Mouse (Mus musculus) midbrain, postnatal 0 days (tissue): ENCODE measurements around the gene Lmod1. TPM values are rescaled to one million over a fixed set of nuclear protein-coding genes. Genes with fewer than 3 reads are reported as not detected.

ENCODE experiments used
- ATAC-seq: fragments of 200-750 bp; cut with Nextera tagmentation; 2 replicates; pipeline ENCODE4 v1.8.0; 2017; ENCODE audit warnings: moderate number of reproducible peaks, mild to moderate bottlenecking, moderate TSS enrichment, moderate library complexity; ENCODE audit not compliant: low FRiP score
- DNase-seq: peaks from one replicate; pipeline ENCODE4 v3.0.0-alpha.2; 2015; ENCODE audit warnings: low spot score
- H3K27ac ChIP-seq: fragments of 300-500 bp; sonication (generic); 2 replicates; pipeline ENCODE4 v1.5.1; 2014; ENCODE audit warnings: low read depth, mild to moderate bottlenecking, low read length, mixed read lengths
- H3K27me3 ChIP-seq: fragments of 300-500 bp; sonication (generic); 2 replicates; pipeline ENCODE4 v1.6.1; 2014; ENCODE audit warnings: low read length, control low read depth, mixed read lengths; ENCODE audit not compliant: insufficient read depth
- H3K36me3 ChIP-seq: fragments of 300-500 bp; sonication (generic); 2 replicates; pipeline ENCODE4 v1.6.1; 2014; ENCODE audit warnings: low read length, control low read depth, mixed read lengths; ENCODE audit not compliant: insufficient read depth
- H3K4me1 ChIP-seq: fragments of 300-500 bp; sonication (generic); 2 replicates; pipeline ENCODE4 v1.6.1; 2014; ENCODE audit warnings: mild to moderate bottlenecking, control low read depth, antibody characterized with exemption, low read length, mixed read lengths; ENCODE audit not compliant: insufficient read depth
- H3K4me2 ChIP-seq: fragments of 300-500 bp; sonication (generic); 2 replicates; pipeline ENCODE4 v1.6.1; 2014; ENCODE audit warnings: low read depth, mild to moderate bottlenecking, low read length, mixed read lengths; ENCODE audit not compliant: poor library complexity, severe bottlenecking
- H3K4me3 ChIP-seq: fragments of 300-500 bp; sonication (generic); 2 replicates; pipeline ENCODE4 v1.5.1; 2014; ENCODE audit warnings: low read depth, mild to moderate bottlenecking, low read length, moderate library complexity
- H3K9ac ChIP-seq: fragments of 300-500 bp; sonication (generic); replicated peaks from 2 replicates; pipeline ENCODE4 v1.6.1; 2014; ENCODE audit warnings: mild to moderate bottlenecking, low read length, moderate library complexity, mixed read lengths; ENCODE audit not compliant: poor library complexity, severe bottlenecking
- H3K9me3 ChIP-seq: fragments of 300-500 bp; sonication (generic); 2 replicates; pipeline ENCODE4 v1.6.1; 2016; ENCODE audit warnings: low read length, control low read depth
- CTCF ChIP-seq: IDR thresholded peaks from 2 replicates; pipeline ENCODE4 v1.5.1; 2016; ENCODE audit warnings: antibody characterized with exemption, mild to moderate bottlenecking
- WGBS: fragments of 180-500 bp; shearing (Covaris S2); extraction: QIAGEN DNeasy Blood & Tissue Kit; methylation state at CpG from one replicate; pipeline ENCODE4 v1.1.7; 2014; 5-methylcytosine and 5-hydroxymethylcytosine counted together
- polyA plus RNA-seq: library from polyadenylated mRNA; unstranded; fragments of >200 nt; fragmentation: Nextera tagmentation; extraction: Ambion mirVana; gene quantifications from 2 replicates; pipeline ENCODE4 v1.2.1, GENCODE M21; 2015
- total RNA-seq: library from RNA; depleted of rRNA; stranded (reverse); fragments of >200 nt; gene quantifications from 2 replicates; pipeline ENCODE4 v1.2.3, GENCODE M21; 2014

Lmod1 gene
- total and polyA plus RNA-seq, 2 experiments from 2014 or later: 0.16 to 0.35 TPM

- H3K4me2 ChIP-seq: peak overlapping the region; percentile 49
- TF ChIP-seq CTCF: no peak
- peaks cover 16% of the 10 kb centered on the region; the same call in 1 of the 2 replicates for H3K4me1 ChIP-seq
- no peak overlapping the region for H3K27ac ChIP-seq
- WGBS: 47% methylated on average over 4 of the region's 4 CpGs
- no peaks in the 10 kb centered on the region for H3K36me3 ChIP-seq
- H3K4me3 ChIP-seq: peak overlapping the region; percentile 27
- no peaks in the 10 kb centered on the region for H3K9me3 ChIP-seq
- DNase-seq (peak; percentile 36), ATAC-seq (no peak)
- peak overlapping the region; percentile 46; the same call in 1 of the 2 replicates for H3K9ac ChIP-seq
- H3K27me3 ChIP-seq: no peaks in the 10 kb centered on the region
These were observed 48.6 kb downstream of the Lmod1 start for GRCm38 (mm10) chr1:135373171-135373677.

GRCm38 (mm10) chr1:135374175-135374867, 49.7 kb downstream of the Lmod1 start:
- peaks cover 13% of the 10 kb centered on the region; the same call in 1 of the 2 replicates for H3K4me1 ChIP-seq
- 0 out of 2 replicates have a peak, but pooled peaks have one; percentile 12 for ATAC-seq
- H3K4me3 ChIP-seq: peak overlapping the region; percentile 83
- peak overlapping the region; percentile 87 for H3K4me2 ChIP-seq
- peak overlapping the region; percentile 89 for H3K9ac ChIP-seq
- peak overlapping the region; percentile 83 for H3K27ac ChIP-seq
- WGBS: 3% methylated on average over 19 of the region's 19 CpGs
- no peak for TF ChIP-seq CTCF
- DNase-seq: peak; percentile 44
- H3K27me3 ChIP-seq: no peaks in the 10 kb centered on the region
- no peaks in the 10 kb centered on the region for H3K36me3 ChIP-seq
- no peaks in the 10 kb centered on the region for H3K9me3 ChIP-seq

- peak within 1 kb of the TSS; percentile 89 for H3K9ac ChIP-seq
- H3K4me3 ChIP-seq: peak within 1 kb of the TSS; percentile 83
- H3K4me2 ChIP-seq: peak within 1 kb of the TSS; percentile 87
- peak; percentile 39 for TF ChIP-seq CTCF
- WGBS: 2% methylated on average over 35 of the region's 38 CpGs
- H3K27me3 ChIP-seq: no peaks in the 10 kb centered on the region
- DNase-seq: peak; percentile 87
- H3K4me1 ChIP-seq: peaks cover 13% of the 10 kb centered on the region; the same call in 1 of the 2 replicates
- ATAC-seq: peak; percentile 88
- no peaks in the 10 kb centered on the region for H3K9me3 ChIP-seq
- no peaks in the 10 kb centered on the region for H3K36me3 ChIP-seq
- peak within 1 kb of the TSS; percentile 83 for H3K27ac ChIP-seq
These were observed 50.4 kb downstream of the Lmod1 start, which contains the start of gene Shisa4 for GRCm38 (mm10) chr1:135374868-135375581. Gene Shisa4, minus strand, starts transcription at chr1:135375237.

GRCm38 (mm10) chr1:135378576-135378975, 54.0 kb downstream of the Lmod1 start:
- peaks cover 5% of the 10 kb centered on the region; the same call in 1 of the 2 replicates for H3K36me3 ChIP-seq
- TF ChIP-seq CTCF: no peak
- H3K4me2 ChIP-seq: no peak overlapping the region
- H3K27me3 ChIP-seq: no peaks in the 10 kb centered on the region
- H3K9me3 ChIP-seq: no peaks in the 10 kb centered on the region
- H3K9ac ChIP-seq: no peak overlapping the region
- no peaks in the 10 kb centered on the region; the same call in 1 of the 2 replicates for H3K4me1 ChIP-seq
- ATAC-seq (no peak), DNase-seq (no peak)
- H3K27ac ChIP-seq: no peak overlapping the region
- no peak overlapping the region for H3K4me3 ChIP-seq
- WGBS: 58% methylated on average over 9 of the region's 9 CpGs

GRCm38 (mm10) chr1:135379048-135379447, 54.4 kb downstream of the Lmod1 start:
- 71% methylated on average over 2 of the region's 2 CpGs for WGBS
- H3K4me2 ChIP-seq: no peak overlapping the region
- H3K4me1 ChIP-seq: no peaks in the 10 kb centered on the region; the same call in 1 of the 2 replicates
- H3K27ac ChIP-seq: no peak overlapping the region
- no peak for TF ChIP-seq CTCF
- no peaks in the 10 kb centered on the region for H3K27me3 ChIP-seq
- peaks cover 7% of the 10 kb centered on the region; the same call in 1 of the 2 replicates for H3K36me3 ChIP-seq
- DNase-seq (no peak), ATAC-seq (no peak)
- H3K4me3 ChIP-seq: no peak overlapping the region
- H3K9ac ChIP-seq: no peak overlapping the region
- H3K9me3 ChIP-seq: no peaks in the 10 kb centered on the region
